Mouse (Mus musculus) thymus, postnatal 25 days (tissue): ENCODE results near the gene Igfbp2.

Experiments
- DNase-seq: peaks from one replicate; pipeline ENCODE4 v3.0.0; 2022

Gene Igfbp2

GRCm38 (mm10) chr1:72856209-72856909 lies 32.1 kb downstream of the Igfbp2 start:
- no peak for DNase-seq

GRCm38 (mm10) chr1:72857142-72857541 lies 32.8 kb downstream of the Igfbp2 start:
- DNase-seq: no peak

GRCm38 (mm10) chr1:72857631-72858030 lies 33.3 kb downstream of the Igfbp2 start:
- DNase-seq: no peak

- DNase-seq: no peak
Observed at GRCm38 (mm10) chr1:72858286-72858685, 34.0 kb downstream of the Igfbp2 start.

GRCm38 (mm10) chr1:72858874-72859273 lies 34.6 kb downstream of the Igfbp2 start:
- DNase-seq: no peak

GRCm38 (mm10) chr1:72859963-72860362 lies 35.7 kb downstream of the Igfbp2 start:
- DNase-seq: no peak

- DNase-seq: no peak
Observed at GRCm38 (mm10) chr1:72860502-72860901, 36.2 kb downstream of the Igfbp2 start.

- DNase-seq: no peak
Observed at GRCm38 (mm10) chr1:72861702-72862101, 37.4 kb downstream of the Igfbp2 start.

- no peak for DNase-seq
Observed at GRCm38 (mm10) chr1:72862248-72862647, 37.9 kb downstream of the Igfbp2 start.

- no peak for DNase-seq
Observed at GRCm38 (mm10) chr1:72863692-72864091, 39.4 kb downstream of the Igfbp2 start.

- DNase-seq: no peak
Observed at GRCm38 (mm10) chr1:72864272-72864671, 40.0 kb downstream of the Igfbp2 start.

GRCm38 (mm10) chr1:72865900-72866299 lies 41.6 kb downstream of the Igfbp2 start:
- peak; percentile 30 for DNase-seq

- no peak for DNase-seq
Observed at GRCm38 (mm10) chr1:72866417-72866816, 42.1 kb downstream of the Igfbp2 start.

- no peak for DNase-seq
Observed at GRCm38 (mm10) chr1:72867346-72867745, 43.0 kb downstream of the Igfbp2 start.

GRCm38 (mm10) chr1:72868429-72869215 lies 44.3 kb downstream of the Igfbp2 start:
- no peak for DNase-seq

- no peak for DNase-seq
Observed at GRCm38 (mm10) chr1:72869275-72869674, 45.0 kb downstream of the Igfbp2 start.

- DNase-seq: peak; percentile 36
Observed at GRCm38 (mm10) chr1:72869681-72870614, 45.6 kb downstream of the Igfbp2 start.

- DNase-seq: no peak
Observed at GRCm38 (mm10) chr1:72870615-72871336, 46.5 kb downstream of the Igfbp2 start.

- DNase-seq: no peak
Observed at GRCm38 (mm10) chr1:72871337-72871696, 47.0 kb downstream of the Igfbp2 start.

- DNase-seq: no peak
Observed at GRCm38 (mm10) chr1:72871697-72872411, 47.6 kb downstream of the Igfbp2 start.

- DNase-seq: no peak
Observed at GRCm38 (mm10) chr1:72872521-72872920, 48.2 kb downstream of the Igfbp2 start.

GRCm38 (mm10) chr1:72873078-72873477 lies 48.8 kb downstream of the Igfbp2 start:
- no peak for DNase-seq
